Mouse (Mus musculus) MN1 (cell line): ENCODE data around the gene Dlx5.

Experiments used
- DNase-seq: peaks from one replicate; pipeline ENCODE4 v3.0.0-alpha.2; 2016; ENCODE audit warnings: low spot score

The Dlx5 gene

DNA sequence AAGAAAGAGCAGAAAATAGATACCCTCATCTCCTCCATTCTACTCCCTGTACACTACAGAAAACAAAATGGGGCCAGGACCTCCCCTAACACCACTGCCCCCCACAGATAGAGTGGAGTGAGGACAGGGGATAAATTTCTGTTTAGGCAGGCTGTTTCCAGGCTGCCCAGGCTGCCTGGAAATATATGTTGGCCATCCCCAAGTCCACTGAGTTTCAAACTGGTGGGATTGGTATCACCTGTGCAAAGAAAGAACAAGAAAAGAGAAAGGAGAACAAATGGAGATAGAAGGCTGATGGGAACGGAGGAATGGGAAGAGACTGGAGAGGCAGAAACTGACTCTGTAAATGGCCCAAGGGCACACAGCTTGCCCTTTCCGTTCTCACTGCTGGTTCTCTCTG, 5.7 kb downstream of the Dlx5 start:
- DNase-seq = no peak

DNA sequence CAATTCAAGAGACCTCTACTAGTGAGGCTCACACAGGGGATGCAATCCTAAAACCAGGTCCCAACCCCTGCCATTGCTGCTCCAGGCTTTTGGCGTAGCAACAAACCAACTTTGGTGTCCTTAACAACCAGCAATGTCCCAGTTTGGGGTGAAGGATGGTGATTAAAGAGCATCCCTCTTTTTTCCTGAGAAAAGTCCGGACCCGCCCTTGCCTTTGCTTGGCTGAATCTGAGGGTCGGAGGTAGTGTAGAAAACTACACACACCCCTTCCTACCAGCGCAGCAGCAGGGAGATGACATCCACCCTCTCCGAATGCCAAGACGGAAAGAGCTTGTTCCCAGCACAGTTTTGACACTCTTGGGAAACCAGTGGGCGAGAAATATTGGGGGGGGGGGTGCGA, 6.2 kb downstream of the Dlx5 start:
- no peak for DNase-seq

DNA sequence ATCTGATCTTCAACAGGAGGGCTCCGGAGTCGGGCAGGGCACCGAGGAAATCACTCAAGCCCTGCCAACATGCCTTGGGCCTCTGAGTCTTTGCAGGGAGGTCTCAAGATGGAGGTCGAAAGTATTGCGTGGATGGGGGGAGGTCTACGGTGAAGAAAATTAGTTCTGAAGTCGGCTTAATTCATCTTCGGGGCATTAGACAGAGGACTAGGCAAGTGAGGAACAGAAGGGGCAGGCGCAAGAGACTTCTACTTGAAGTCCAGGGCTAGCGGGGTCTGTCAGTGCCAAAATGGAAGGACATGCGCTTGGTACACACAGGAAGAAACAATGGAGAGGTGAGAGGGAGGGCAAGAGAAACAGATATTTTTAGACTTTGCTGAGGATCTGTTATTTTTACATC, 6.7 kb downstream of the Dlx5 start:
- no peak for DNase-seq

DNA sequence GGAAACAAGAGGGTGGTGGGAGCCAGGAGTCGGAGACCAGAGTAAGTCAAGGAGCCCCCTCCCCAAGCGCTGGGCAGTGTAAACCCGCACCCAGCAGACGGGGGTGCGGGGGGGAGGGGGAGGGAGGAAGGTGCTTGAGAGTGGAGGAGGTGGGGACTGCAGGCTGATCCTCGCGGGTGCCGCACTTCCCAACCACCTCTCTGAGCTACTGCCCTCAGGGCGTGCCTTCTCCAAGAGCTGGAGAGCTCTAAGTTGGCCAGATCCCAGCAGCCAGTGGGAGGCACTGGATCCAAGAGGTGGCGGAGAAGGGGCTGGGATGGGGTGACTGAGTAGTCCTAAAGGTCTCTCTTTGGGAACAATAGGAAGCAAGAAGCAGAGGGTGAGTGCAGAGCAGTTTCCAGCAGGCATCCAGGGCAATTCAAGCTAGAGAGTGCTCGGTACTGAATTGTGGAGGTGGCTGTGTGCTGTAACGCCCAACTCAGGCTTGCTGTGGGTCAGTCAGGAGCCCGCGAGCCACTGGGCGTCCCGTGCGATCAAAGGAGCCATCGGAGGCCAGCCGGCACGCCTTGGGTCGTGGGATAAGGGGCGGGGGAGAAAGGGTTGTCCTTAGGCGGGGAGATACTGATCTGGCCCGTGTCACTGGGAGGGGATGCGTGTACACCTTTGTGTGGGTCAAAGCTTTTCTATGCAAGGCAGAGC, 7.7 kb downstream of the Dlx5 start:
- DNase-seq = no peak

DNA sequence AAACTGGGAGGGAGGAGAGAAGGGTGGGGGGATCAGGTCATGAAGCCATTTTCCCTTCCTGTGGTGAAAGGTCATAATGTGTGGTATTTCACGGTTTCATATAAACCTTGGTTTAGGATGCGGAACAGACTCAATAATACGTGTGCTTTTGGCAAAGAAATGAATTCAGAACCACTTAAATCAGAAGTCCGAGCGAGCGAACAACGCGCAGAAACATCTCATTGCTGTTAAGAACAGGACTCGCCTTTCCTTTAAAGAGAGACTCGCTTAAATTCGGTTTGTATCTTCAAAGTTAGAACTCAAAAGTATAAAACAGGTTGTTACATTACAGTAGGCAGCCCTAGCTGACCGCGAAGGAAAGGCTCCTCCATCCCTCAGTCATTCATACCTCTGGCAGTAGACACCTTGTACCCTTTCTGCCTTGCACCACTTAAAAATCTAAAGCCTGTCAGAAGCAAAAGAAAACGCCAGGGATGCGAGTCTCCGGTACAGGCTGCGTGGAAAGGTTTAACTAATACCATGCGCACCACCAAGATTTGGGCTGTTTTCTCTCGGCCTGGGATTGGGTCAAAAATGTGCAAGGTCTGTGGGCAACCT, 8.3 kb downstream of the Dlx5 start:
- no peak for DNase-seq

DNA sequence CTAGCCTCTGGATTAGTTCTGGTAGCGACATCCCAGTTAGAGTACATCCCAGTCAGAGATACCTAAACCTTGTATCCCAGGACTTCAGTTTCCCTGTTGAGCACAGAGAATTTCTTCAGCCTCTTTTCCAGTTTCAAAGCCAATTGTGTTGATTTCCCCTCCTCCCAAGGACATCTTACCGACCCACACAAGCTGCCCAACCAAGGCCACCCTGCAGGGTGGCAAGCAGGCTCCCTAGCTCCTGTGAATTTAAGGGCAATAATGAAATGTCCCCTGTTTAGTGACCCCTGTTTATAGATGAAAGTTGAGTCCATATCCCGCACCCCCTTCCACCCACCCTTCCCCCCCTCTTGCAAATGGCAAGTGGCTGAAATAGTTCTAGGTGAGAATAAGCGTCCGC, 9.0 kb downstream of the Dlx5 start:
- DNase-seq = no peak

DNA sequence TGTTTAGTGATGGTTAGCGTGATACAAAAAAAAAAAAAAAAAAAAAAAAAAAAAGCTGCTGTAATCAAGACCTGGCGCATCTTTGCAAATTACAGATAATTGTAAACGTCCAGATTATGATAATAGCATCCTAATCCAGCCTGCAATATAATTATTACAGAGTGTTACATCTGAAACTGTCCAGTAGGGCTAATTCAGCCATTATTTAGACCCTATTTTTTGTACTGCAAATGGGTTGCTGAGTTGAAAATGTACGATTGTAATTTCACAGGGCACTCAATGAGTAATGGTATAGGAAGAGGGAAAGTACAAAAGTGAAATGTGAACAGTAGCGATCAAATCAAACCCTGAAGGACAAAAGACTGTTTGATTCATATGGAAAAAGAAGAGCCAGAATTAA, 10.2 kb downstream of the Dlx5 start:
- DNase-seq = no peak

DNA sequence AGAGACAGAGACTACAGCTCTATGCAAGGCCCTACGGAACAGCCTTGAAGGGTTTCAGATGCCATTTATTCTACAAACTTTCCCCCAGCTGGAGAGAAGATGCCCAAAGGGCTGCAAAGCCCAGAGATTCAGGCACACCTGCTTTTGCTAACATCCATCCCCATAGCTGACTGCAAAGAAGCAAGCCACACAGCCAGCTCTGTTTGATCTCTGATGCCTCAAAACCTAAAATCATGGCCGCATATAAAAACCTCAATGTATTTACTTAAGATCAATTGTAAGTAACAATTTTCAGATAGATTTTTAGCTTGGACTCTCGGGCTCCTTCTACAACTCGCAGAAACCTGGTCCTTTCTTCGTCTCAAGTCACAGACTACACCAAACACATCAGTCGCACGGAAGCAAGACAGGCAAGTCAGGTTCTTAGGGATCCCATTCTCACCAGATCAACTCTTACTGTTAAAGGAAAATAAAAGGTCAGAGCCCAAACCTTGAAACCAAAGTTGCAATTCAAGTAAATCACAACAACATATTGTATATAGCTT, 10.9 kb downstream of the Dlx5 start:
- no peak for DNase-seq

DNA sequence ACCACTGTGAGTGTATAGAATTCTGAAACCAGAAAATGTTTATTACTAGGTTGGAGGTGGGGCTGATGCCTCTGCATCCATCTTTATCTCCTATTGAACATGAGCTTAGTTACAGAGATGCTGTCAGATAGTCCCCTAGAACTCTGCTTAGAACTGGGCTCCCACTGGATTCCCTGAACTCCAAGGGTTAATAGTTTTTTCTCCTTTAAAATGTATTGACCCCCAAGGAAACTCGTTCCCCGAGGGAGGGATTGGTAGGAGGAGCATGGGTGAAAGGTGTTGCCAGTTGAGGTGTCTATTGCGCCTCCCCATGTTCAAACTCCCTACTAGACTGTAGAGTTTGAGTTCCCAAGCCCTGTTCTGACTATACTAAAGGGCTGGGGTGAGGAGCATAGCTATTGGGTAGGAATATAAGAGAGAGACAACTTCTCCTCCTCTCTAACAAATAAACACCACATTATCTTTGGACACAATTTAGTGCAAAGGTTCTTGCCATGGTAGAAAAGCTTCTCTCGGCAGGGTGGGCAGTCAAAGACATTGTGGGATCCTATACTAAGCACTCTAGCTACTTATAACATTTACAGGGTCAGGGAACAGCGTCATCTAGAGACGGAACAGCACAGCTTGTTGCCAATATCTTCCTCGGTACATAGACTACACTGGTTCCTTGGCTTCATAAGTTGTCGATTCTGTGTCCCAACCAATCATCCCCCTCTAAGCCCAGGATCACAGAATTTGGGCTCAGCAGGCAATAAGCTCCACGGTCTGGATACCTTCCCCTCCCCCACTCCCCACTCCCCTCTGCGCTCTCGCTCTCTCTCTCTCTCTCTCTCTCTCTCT, 11.7 kb downstream of the Dlx5 start:
- no peak for DNase-seq

DNA sequence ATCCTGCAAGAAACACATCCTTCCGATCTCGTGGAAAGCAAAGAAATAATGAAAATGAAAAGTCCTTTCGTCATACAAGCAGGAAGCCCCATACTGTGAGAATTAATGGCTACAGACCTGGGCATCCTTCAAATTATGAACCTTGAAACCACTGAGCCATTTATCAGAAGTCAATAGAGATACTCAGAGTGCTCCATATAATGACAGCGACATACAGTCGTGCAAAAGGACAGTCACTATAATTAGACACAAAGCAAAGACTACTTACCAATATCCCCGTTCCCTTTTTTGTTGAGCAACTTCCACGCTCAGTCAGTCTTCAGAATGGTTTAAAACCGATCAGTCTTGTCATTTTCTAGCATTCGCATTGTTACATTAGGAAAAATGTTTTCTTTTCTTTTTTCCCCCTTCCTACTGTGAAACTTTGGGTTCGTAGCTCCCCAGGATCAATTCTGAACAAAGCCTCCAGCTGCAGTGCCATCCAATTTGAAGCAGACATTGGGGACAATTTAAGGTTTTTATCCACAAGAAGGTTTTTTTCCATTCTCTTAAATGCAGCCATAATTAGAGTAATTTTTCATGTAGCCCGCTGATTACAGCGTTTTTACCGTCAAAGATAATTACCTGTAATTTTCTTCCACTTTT, 12.7 kb downstream of the Dlx5 start:
- no peak for DNase-seq

DNA sequence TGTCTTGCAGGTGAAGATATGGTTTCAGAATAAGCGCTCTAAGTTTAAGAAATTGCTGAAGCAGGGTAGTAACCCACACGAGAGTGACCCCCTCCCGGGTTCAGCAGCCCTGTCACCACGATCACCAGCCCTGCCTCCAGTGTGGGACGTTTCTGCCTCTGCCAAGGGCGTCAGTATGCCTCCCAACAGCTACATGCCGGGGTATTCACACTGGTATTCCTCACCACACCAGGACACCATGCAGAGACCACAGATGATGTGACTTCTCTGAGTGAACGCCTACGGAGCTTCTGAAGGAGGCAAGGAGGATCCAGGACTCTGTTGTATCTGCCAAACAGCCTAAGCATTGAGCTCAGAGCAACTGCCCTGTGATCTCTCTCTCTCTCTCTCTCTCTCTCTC, 14.9 kb downstream of the Dlx5 start:
- no peak for DNase-seq

DNA sequence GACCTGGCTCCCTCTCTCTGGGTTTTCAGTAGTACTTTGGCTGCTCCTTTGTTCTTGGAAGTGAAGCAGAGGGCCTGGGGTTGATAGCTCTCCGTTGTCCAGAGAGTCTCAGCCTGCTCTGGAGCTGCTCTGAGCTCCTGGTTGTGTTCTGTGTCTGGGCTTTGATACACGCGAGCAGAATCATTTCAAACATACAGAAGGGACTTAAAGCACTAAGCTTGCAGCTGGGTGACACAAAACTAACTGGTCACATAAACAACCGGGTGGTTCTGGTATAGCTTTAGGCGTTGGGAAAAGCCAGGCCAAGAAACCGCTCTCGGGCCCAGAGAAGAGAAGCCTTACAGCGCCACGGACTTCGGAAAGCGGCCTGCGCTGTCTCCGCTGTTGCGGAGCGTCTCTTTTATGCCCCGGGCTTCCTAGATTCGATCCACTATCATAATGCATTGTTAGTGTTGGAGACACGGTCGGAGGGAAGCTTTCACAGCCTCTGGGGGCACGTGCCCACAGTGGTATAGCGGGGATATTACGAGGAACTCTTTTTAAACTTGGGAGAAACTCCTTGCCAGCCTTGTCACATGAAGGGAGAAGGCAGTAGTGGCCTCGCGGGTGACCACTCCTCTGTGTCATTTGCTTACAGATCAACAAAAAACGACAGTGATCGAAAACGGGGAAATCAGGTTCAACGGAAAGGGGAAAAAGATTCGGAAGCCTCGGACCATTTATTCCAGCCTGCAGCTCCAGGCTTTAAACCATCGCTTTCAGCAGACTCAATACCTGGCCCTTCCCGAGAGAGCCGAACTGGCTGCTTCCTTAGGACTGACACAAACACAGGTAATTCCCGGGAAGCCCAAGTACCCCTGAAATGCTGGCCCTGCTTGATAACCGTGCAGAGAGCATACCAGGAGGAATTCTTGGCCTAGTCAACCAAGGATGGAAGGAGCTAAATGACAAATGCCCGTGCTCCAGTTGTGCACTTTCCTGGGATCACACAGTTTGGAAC, 17.1 kb downstream of the Dlx5 start:
- no peak for DNase-seq

DNA sequence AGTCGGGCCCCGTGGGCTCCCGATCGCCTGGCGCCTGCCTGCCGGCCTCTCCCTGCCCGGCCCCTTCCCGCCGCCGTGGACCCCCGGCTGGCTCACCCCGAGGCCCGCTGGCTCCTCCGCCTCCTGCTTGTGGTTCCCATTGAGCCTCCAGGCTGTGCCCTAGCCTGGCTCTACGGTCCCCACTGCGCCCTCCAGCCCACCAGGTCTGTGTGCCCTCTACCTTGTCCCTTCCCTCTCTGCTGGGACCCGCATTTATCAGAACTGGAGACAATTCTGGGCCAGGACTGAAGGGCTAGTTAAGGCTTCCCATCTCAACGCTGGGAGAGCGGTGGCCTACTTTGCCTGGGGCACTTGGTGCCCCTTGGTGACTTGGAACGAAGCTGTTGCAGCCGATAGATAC, 17.9 kb downstream of the Dlx5 start:
- DNase-seq = no peak

DNA sequence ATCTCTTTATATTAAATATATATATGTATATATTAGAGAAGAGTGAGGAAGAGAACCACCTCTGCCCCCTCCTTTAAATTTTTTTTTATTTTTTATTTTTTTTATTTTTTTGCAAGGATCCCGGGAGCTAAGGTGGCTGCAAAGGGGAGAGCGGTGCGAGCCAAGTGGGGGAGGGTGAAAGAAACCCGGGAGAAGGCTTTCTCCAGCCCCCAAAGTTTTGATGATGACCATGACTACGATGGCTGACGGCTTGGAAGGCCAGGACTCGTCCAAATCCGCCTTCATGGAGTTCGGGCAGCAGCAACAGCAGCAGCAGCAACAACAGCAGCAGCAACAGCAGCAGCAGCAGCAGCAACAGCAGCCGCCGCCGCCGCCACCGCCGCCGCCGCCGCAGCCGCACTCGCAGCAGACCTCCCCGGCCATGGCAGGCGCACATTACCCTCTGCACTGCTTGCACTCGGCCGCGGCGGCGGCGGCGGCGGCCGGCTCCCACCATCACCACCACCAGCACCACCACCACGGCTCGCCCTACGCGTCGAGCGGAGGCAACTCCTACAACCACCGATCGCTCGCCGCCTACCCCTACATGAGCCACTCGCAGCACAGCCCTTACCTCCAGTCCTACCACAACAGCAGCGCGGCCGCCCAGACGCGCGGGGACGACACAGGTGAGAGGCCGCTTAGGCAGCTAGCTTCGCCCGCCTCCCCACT, 18.6 kb downstream of the Dlx5 start, which contains the start of gene Dlx6:
TSS of gene Dlx6 (plus strand) at position 175 of the 711 bp plus-strand sequence.
- DNase-seq = no peak

DNA sequence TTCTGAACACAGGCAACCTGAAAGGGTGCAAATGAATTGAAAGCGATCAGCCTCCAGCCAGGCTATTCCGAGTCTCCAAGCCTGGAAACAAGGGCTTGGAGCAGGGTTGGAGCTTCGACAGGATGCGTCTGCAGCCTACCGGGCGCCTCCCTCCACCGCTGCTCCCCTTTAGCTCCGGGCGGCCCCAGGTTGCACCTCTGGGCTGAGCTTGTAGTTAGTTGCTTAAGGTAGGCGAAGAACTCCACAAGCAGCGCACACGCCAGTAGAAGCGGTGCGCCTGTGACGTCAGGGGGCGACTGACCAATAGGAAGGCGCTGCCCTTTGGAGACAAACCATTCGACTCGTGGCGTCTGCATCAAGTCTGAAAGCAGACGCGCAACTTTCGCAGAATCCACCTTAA, 19.3 kb downstream of the Dlx5 start:
- no peak for DNase-seq

DNA sequence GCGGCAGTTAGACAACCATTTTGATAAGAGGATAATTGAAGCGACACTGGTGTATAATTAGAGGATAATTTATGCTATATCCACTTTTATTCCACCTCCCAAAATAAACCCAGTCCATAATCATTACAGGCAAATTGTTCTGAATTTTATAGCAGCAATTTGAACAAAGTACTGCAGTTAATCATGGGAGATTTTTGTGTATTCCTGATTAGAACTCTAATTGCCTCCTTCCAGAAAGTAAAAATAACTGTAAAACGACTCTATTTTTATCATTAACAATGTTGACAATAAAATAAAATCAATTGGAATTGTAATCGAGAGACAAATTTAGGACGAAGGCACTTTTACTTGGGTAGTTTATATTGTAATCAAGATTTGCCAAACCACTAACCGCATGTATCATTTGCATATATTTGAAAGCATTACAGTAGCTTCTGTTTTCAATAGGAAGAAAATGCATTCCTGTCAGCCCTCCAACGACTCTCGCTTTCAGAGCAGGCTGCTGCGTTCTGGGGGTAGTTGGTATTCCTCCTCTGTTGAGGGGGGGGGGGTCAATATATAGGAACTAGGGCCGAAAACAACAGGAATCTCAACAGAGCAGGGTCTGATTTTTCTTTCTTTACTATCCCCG, 20.0 kb downstream of the Dlx5 start:
- DNase-seq = no peak

DNA sequence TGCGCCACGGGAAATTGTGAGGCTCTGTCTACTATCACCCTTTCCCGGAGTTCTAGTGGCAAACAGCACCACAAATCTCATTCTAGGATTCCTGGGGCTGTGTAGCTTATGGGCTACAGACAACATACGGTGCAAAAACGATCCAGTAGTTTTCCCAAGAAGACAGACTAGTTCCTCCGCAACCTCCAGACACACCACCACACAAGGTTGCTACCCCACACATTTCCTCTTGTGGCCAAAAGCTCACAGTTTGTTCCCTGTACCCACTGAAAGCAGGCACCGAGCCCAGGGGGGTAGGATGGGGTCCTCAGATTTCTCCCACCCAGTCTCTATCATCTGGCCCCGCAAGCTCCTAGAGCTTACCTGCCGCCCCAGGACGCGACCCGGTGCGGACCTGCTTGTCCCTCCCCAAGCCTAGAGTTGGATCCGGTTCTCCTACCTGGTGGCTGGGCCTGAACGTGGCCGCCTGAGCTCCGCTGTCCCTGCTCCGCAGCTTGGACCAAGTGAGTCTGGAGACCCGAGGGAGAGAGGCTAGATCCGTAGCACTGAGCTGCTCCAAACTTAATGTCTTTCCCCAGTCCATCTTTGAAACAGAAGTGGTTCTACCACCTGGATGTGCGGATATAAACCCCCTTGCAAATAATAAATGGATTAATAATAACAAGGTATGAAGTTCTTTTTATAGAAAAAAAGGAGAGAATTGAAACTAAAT, 20.6 kb downstream of the Dlx5 start:
- DNase-seq = no peak

DNA sequence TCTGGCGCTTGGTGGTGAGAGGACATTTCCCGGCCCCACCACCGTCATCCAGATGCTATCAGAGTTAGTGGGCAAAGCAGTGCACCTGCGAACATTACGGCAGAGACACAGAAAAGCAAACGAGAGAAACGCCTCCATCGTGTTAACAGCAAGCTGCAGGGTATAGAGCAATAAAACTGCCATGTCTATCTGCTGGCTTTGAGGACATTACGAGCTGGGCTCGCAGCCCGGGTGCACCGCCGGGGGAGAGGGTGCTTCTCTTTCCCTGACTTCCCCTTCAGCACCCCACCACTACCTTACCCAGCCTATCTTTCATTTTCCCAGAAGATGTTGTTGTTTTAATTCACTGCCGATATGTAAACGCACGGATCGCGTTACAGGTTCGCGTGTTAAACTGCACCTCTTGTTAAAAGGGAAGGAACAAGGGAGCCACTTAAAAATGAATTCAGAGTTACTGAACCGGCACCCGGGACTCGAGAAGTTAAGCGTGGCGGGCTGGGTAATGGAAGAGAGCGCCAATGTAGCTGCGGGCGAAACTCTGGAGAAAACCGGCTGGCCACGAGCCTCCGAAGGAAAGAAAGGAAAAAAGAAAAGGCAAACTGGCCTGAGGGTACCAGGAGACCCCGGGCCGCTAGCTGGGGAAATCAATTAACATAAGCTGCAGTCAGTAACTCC, 21.3 kb downstream of the Dlx5 start:
- no peak for DNase-seq

DNA sequence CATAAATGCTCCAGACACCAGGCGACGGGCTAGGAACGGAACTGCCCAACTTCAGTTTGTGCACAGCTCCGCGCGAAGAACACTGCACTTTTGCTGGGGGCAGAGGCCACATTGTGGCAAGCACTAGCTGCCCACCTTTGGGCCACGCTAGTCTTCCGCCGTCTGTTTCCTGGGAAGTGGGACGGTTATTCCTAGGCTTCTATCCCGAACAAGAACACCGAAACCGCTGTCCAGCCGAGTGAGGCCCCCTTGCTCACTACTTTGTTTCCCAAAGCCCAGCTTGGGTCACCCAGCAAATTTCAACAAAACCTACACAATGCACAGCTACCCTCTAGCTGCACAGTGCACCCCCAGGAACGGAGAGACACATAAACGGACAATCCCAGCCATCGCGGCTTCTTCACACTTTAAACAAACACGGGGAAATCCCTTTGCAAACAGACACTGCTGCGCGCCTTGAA, 21.9 kb downstream of the Dlx5 start:
- DNase-seq = no peak
